Mouse (Mus musculus) forelimb bud, embryonic 11.5 days (tissue): Measurements from ENCODE around the gene Tril.

ENCODE experiments used
- DNase-seq: peaks from one replicate; pipeline ENCODE4 v3.0.0-alpha.2; 2012; ENCODE audit warnings: low read depth, low spot score

The Tril gene

DNA sequence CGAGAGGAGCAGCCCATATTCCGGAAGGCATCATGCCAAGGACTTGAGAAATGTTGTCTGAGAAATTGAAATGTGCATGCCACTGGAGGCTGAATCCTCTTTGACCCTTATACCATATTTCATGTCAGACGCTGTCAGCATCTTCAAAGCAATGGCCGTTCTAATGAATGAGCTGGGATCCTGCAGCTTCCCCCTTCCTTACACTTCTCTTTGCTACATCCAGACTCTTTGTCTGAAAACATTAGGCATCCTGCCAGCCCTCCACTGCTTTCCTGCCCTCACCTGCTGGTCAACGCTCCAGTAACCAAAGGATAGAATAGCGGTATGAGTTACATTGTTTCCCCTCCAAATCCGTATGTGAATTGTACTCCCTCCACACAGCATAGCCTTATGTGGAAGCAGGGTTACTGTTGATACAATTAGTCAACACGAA is 14.0 kb downstream of the Tril start:
- DNase-seq, result no peak

DNA sequence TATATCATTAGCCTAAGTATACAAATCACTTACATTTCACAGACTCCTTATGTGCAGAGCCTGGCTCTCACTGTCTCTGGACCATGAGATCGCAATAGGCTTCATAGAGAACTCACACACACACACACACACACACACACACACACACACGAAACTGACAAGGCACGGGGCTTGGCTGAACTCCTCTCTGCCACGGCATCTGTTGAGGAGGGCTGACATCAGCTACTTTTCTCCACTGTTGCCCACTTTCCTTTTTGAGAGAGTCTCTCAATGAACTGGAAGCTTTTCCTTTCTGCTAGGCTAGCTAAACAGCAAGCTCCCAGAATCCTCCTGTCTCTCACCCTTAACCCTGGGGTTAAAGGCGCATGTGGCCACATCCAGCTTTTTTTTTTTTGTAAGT is 14.6 kb downstream of the Tril start:
- DNase-seq, result no peak

DNA sequence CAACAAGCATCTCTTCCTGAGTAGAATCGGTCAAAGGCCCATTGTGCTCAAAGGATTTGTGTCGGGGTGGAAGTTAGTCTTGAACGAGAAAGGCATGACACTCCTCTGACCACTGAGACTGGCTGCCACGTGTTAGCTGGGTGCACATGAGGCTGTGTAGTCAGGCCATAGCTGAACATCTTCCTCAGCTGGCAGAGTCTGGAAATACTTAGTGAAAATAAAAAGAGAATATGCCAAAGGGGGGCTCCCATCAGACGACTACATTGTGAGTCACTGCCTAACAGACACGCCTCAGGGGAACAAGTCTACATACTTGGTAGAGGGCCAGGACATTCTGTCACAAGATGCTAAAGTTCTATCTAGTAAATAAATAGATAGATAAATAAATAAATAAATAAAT is 16.5 kb downstream of the Tril start:
- DNase-seq, result no peak

DNA sequence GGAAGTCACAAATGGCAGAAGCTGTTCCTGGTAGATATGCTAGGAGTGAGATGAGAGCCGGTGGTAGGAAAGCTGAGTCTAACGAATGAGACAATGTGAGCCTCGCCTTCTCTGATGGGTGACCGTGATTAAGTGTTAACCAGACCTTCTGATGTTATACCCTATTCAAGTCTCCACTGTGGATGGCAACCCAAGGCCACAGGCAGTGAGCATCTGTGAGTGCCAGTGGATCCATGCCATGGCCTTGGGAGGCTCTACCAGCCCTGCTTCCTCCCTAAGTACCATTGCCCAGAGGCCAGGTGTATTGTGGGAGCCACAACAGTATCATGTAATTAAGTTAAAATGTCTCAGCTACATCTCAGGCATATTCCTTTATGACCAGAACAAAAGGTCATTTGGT is 17.1 kb downstream of the Tril start:
- no peak for DNase-seq

DNA sequence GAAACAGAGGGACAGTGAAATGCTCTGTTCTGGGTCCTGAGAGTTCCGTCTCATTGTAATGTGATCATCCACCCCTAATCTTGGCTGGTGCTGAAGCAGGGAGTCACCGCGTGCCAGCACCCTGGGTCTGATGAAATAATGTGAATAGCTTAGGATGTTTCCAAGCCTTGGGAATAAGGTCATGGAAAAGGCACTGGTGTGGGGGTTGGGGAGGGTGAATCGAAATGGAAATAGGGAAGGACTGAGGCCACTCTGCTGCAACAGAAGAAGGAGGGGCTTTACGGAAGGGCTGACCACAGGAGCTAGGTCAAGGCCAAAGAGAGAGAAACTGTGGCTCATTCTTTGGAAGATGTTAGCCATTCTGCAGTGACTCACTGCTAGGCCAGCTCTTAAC is 18.7 kb downstream of the Tril start:
- DNase-seq, result no peak

GRCm38 (mm10) chr6:53801269-53801892 is 19.2 kb downstream of the Tril start:
- DNase-seq, result no peak

DNA sequence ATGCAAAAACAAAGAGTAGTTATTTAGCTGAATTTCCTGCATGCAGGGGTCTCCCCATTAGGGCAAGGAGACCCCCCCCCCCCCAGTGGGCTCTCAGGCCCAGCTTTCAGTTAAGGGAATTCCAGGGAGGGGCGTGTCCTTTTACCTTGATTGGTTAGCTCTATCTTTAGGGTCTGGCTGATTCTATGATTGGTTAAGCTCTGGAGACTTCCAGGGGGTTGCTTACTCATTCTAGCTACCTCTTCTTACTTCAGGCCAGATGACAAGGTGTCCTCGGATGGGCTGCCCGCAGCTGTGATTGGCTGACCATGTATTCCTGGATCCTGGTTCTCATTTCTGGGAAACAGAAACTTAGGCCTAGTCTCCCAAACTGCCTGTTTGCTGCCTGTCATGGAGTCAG is 21.8 kb downstream of the Tril start:
- no peak for DNase-seq

DNA sequence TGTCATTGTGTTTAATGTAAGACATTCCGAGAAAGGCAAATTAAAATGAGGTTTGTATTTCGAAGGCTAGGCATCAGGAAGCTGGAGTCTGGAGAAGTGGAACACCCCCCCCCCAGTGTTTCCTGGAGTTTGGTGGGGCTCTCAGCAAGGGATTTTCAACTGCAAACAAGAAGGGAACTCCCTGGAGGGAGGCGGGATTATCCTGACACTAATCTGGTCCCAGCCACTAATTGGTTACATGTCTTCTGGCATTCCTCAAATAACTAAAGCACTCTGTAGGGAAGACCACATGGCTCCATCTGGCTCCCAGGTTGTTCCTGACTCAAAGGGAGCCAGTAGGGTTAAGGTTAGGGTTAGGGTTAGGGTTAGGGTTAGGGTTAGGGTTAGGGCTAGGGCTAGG is 23.8 kb downstream of the Tril start:
- no peak for DNase-seq

DNA sequence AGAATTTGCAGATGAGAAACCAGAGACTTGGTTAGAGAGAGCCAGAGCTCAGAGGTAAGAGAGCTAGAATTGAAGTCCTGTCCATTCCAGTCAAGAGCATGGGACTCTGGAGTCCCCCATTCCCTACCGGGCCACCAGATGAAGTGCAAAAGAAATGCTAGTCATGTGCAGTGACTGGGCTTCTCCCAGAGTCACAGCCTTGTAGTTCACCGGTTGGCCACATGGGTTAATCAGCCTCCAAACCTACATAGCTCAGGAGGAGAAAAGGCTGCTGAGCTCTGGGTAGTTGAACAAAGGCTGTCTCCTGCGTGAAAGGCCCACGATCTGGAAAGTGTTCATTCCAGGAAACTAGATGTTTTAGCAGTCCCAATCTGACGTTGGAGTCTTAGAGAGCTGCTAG is 24.8 kb downstream of the Tril start:
- peak; percentile 77 for DNase-seq

GRCm38 (mm10) chr6:53795078-53795477 is 25.6 kb downstream of the Tril start:
- no peak for DNase-seq

DNA sequence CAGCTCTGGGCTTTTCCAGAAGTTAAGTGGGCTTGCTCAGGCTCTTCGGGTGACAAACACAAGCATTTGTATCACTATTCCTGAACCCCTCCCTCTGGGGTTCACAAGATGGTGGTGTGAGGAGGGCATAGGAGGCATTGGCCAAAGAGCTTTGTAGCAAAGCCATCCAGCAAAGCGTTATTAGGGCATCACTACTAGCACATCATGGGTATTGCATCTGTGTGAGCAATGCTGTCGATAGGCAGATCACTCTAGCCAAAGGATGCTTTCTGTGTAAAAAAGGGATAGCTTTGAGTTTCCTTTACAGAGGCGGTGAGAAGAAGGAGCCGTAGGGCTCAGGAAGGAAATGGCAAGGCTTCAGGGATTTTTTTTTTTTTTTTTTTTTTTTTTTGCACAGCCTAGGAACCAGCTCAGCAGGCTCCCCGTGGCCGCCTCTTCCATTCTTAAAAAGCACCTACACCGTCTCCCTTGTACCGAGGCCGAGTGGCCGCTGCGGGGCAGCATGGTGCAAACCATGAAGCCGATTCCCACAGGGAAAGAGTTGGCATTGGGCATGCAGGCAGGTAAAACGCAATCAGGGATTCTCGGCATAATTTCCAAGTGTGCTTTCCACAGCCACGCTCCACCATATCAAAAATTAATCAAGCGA is 26.2 kb downstream of the Tril start:
- peak; percentile 73 for DNase-seq

DNA sequence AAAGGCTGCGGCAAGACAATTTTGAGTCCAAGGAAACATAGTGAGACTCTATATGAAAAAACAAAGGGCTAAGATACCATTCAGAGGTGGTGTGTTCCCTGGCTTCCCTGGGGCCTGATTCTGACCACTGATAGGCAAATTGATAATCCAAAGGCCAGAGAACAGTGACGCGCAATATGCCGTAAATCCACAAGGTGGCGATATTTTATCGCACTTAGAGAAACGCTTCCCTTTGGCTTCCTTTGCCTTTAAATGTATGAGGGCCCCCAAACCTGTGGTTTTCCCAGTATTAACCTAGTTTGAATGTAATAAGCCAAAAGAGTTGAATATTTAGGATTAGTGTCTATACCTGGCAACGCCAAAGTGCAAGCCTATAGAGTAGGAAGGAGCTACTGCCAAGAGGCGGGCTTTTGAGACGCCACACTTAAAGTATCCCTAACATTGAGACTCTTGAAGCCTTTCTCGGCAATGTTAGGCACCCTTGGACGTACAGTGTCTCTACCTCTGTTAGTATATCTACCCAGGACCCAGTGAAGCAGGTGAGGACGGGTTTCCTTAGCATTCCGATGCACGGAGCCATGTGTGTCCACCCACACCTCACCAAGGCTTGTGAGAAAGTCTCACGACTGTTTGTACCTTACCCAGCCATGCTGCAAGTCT is 37.6 kb downstream of the Tril start:
- DNase-seq, result peak; percentile 79

- no peak for DNase-seq
Observed at GRCm38 (mm10) chr6:53782273-53782672, 38.4 kb downstream of the Tril start.

- DNase-seq, result peak; percentile 78
Observed at GRCm38 (mm10) chr6:53781171-53781570, 39.5 kb downstream of the Tril start.

- DNase-seq, result no peak
Observed at GRCm38 (mm10) chr6:53780008-53780407, 40.6 kb downstream of the Tril start.

DNA sequence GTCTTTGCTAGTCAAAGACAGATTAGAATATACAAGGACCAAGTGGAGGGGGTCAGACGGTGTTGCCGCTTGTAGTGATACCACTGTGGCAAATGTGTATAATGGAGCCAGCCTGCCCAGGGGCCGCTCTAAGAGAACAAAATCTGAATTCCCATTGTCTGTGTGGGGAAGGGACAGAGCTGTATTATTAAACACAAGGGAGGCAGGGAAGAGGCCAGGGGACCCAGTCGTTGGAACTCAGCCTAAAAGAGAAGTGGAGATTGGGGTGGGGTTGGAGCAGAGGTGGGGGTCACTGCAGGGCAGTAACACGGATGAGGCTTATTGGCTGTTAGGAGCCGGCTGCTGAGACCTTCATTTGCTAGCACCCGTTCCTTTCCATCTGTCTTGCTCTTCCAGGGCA is 41.1 kb downstream of the Tril start:
- DNase-seq, result no peak

- no peak for DNase-seq
Observed at GRCm38 (mm10) chr6:53778424-53778955, 42.1 kb downstream of the Tril start.

DNA sequence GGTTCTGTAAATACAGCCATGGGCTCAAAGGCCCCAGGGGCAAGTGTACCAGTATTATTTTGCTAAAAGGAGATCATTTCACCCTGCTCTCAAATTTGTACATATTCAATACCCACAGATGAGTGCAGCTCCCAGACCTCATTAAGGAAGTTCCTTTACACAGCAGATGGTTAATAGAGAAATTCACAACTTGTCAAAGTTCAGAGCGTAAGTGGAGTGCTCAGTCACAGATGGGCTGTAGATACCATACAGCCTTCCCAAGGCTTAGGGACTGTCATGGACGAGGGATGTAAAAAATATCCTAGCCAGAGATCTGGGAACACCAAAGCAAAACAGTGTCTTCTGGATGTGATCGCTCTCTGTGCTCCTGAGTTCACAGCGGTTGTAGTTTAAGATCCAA is 52.4 kb downstream of the Tril start:
- no peak for DNase-seq

DNA sequence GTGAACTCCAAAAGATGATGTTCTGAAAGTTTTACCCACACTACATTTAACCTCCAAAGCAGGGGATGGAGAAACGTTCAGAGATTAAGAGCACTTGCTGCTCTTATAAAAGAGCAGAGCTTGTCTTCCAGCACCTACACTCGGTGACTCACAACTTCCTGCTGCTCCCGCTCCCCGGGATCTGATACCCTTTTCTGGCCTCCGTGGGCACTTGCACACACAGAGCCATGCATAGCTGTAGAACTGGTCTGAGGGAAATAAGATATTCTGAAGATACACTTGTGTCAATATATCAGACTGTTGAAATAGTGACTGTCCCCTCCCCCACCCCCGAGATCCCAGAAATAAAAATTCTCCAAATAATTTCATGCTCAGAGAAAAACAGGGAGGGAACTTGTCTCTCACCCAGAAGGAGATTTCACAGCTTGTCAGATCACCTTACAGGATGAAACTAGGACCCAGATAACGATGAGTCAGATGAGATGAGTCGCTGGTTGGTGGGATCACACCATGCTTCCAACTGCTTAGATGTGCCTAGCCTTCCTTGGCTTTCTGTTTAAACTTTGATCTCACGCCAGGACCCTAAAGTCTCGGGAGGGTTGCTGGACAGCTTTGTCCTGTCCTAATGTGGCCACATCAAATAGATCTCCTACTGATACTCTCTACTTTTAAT is 54.3 kb downstream of the Tril start:
- DNase-seq, result no peak

DNA sequence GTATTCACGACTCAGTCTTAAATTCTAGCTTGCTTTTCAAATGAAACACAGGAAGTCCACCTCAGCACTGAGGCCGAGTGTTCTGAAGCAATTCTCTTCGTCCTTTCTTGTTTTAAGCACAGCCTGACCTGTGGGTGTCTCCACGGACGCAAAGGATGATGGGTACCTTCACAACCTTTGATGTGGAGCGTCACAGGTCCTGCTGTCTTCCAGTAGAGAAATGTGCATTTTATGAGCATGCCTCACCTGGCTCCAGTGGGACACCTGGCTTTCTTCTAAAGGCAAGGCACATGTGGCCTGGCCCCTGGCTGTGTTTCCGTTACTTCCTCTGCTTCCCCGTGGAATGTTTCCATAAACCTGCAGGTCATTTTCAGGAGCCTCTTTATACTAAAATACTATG is 54.9 kb downstream of the Tril start:
- DNase-seq, result peak; percentile 58
